Mouse (Mus musculus): ENCODE data around the gene Trir.

- TF ChIP-seq CHD2 (IDR thresholded peaks at IDR 0.05; ENCODE audit: low read depth, low read length): no peak
- TF ChIP-seq MAFK (IDR thresholded peaks at IDR 0.05; ENCODE audit: insufficient read depth, low read depth, low read length): no peak
- no peak for TF ChIP-seq ZNF384 (IDR thresholded peaks at IDR 0.05; ENCODE audit: low read depth, low read length)
- TF ChIP-seq HCFC1 (IDR thresholded peaks at IDR 0.05; ENCODE audit: borderline replicate concordance, insufficient read depth, low read length): no peak
Observed at GRCm38 (mm10) chr8:85062603-85063002, 36.0 kb downstream of the Trir start.
